Mouse (Mus musculus) embryonic facial prominence, embryonic 14.5 days (tissue): ENCODE results near the gene Rbm10. TPM values are rescaled to one million over a fixed set of nuclear protein-coding genes. Genes with fewer than 3 reads are reported as not detected.

Experiments
- ATAC-seq: fragments of 200-750 bp; cut with Nextera tagmentation; 2 replicates; pipeline ENCODE4 v1.8.0; 2017; ENCODE audit warnings: low read depth, moderate number of reproducible peaks, moderate TSS enrichment
- DNase-seq: peaks from one replicate; pipeline ENCODE4 v3.0.0-alpha.2; 2015; ENCODE audit warnings: low spot score
- H3K27ac ChIP-seq: fragments of 300-500 bp; sonication (generic); replicated peaks from 2 replicates; pipeline ENCODE4 v1.5.1; 2014; ENCODE audit warnings: low read depth, mild to moderate bottlenecking, low read length, moderate library complexity
- H3K27me3 ChIP-seq: fragments of 300-500 bp; sonication (generic); replicated peaks from 2 replicates; pipeline ENCODE4 v1.6.1; 2014; ENCODE audit warnings: low read length; ENCODE audit not compliant: control insufficient read depth, insufficient read depth
- H3K36me3 ChIP-seq: fragments of 300-500 bp; sonication (generic); 2 replicates; pipeline ENCODE4 v1.6.1; 2014; ENCODE audit warnings: low read length, mixed read lengths; ENCODE audit not compliant: control insufficient read depth, insufficient read depth
- H3K4me1 ChIP-seq: fragments of 300-500 bp; sonication (generic); 2 replicates; pipeline ENCODE4 v1.6.1; 2014; ENCODE audit warnings: antibody characterized with exemption, low read length; ENCODE audit not compliant: control insufficient read depth, insufficient read depth
- H3K4me2 ChIP-seq: fragments of 300-500 bp; sonication (generic); 2 replicates; pipeline ENCODE4 v1.6.1; 2014; ENCODE audit warnings: low read depth, mild to moderate bottlenecking, low read length, moderate library complexity, mixed read lengths
- H3K4me3 ChIP-seq: fragments of 300-500 bp; sonication (generic); 2 replicates; pipeline ENCODE4 v1.5.1; 2014; ENCODE audit warnings: low read depth, mild to moderate bottlenecking, low read length
- H3K9ac ChIP-seq: fragments of 300-500 bp; sonication (generic); 2 replicates; pipeline ENCODE4 v1.6.1; 2014; ENCODE audit warnings: low read depth, mild to moderate bottlenecking, low read length, moderate library complexity, mixed read lengths
- H3K9me3 ChIP-seq: fragments of 300-500 bp; sonication (generic); 2 replicates; pipeline ENCODE4 v1.6.1; 2016; ENCODE audit warnings: low read length; ENCODE audit not compliant: control insufficient read depth
- WGBS: fragments of 180-500 bp; shearing (Covaris S2); extraction: QIAGEN DNeasy Blood & Tissue Kit; methylation state at CpG from one replicate; pipeline ENCODE4 v1.1.7; 2014; 5-methylcytosine and 5-hydroxymethylcytosine counted together
- polyA plus RNA-seq: library from polyadenylated mRNA; unstranded; fragments of >200 nt; fragmentation: Nextera tagmentation; extraction: Ambion mirVana; gene quantifications from 2 replicates; pipeline ENCODE4 v1.2.1, GENCODE M21; 2014

The Rbm10 gene
- polyA plus RNA-seq, 1 experiment from 2014 or later = 43.5 TPM

DNA sequence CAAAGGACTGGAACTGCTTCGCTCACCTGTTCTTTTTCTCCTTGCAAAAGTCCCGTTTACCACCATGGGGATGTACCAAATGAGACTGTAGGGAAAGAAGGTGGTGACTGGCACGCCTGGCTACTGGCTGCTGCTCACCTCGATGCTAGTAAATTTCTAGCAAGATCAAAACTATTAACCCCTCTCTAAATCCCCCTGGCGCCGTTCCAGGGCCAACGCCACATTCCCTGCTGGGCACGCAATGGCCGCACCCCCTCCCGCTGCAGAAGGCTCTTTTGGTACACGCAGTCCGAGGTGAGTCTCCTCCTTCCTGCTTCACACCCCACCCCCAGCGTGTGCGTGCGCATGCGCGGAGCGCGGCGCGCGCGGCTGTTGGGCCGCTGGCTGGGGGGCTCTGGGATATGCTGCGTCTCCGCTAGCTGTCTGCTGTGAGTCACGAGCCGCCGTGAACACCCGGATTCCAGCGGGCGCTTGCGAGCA is 70.8 kb downstream of the Rbm10 start:
- no peaks in the 10 kb centered on the region for H3K9me3 ChIP-seq
- no peaks in the 10 kb centered on the region for H3K4me1 ChIP-seq
- peak overlapping the region; percentile 71 for H3K4me3 ChIP-seq
- H3K36me3 ChIP-seq = 0 out of 2 replicates have a peak, but pooled peaks cover 1% of the 10 kb centered on the region
- ATAC-seq = peak; percentile 92
- WGBS = 23% methylated on average over 33 of the region's 33 CpGs
- peak overlapping the region; percentile 91 for H3K9ac ChIP-seq
- peak overlapping the region; percentile 95 for H3K27ac ChIP-seq
- DNase-seq = peak; percentile 88
- no peaks in the 10 kb centered on the region for H3K27me3 ChIP-seq
- peak overlapping the region; percentile 66 for H3K4me2 ChIP-seq

DNA sequence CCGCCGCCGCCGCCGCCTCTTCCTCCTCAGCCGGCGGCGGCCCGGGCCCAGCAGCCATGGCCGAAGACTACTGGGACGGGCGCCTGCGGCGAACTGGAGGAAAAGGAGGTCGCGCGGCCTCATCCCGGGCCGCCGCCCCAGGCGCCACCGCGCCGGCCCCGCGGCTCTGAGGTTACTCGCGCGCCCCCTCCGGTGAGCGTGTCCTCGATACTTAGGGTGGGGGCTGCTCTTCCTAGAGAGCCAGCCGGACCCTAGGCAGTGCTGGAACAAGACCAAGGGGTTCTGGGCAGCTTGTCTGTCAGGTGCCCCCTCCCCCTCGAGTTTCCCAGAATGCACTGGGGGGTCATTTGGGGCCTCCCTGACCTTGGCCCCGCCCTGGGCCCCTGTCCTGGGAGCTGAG is 71.3 kb downstream of the Rbm10 start:
- DNase-seq (peak; percentile 63), ATAC-seq (peak; percentile 34)
- Histone ChIP-seq H3K27ac (peak overlapping the region; percentile 95), H3K27me3 (no peaks in the 10 kb centered on the region), H3K4me1 (no peaks in the 10 kb centered on the region), H3K9ac (peak overlapping the region; percentile 91), H3K9me3 (no peaks in the 10 kb centered on the region), H3K36me3 (0 out of 2 replicates have a peak, but pooled peaks cover 6% of the 10 kb centered on the region), H3K4me2 (peak overlapping the region; percentile 66), H3K4me3 (peak overlapping the region; percentile 71)
- WGBS = 9% methylated on average over 9 of the region's 35 CpGs

DNA sequence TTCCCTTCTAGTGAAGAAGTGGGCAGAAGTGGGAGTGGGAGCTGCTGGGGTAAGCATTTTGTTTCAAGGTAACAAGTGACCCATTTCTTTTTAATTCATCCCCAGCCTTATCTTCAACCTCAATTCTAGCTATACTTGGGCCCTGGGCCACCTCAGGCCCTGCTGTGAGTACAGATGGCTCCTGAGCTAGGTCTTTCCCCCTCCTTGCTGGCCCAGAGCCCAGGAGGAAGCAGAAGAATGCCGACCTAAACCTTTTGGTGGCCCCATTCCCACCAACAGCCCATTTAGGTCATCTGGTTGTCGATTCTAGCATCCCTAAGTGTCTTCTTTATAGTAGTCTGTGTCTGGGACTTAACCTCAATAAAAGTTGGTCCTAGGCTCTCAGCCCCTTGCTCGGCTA is 74.3 kb downstream of the Rbm10 start:
- 72% methylated on average over 3 of the region's 3 CpGs for WGBS
- no peak overlapping the region for H3K4me2 ChIP-seq
- DNase-seq (no peak), ATAC-seq (no peak)
- no peak overlapping the region for H3K27ac ChIP-seq
- no peaks in the 10 kb centered on the region for H3K4me1 ChIP-seq
- no peaks in the 10 kb centered on the region for H3K27me3 ChIP-seq
- no peak overlapping the region for H3K9ac ChIP-seq
- H3K9me3 ChIP-seq = no peaks in the 10 kb centered on the region
- H3K36me3 ChIP-seq = peaks cover 36% of the 10 kb centered on the region
- no peak overlapping the region for H3K4me3 ChIP-seq

DNA sequence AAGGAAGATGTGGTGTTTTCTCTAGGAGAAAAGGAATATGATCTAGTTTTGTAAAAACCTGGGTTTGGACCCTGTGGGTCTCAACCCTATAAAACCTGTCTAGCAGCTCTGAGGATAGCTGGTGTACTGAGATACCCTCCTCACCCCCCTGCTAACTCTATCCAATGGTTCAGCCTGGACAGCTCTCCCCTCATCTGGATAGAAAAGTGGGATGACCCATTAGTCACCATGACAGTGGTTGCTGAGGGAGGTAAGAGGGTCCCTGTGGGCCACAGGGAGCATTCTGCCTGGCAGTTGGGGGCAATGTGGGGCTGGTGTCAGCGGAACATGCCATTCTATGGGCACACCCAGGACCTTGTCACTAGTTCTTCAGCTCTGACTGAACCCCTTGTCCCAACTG is 75.3 kb downstream of the Rbm10 start:
- Histone ChIP-seq H3K27me3 (no peaks in the 10 kb centered on the region), H3K4me3 (no peak overlapping the region), H3K4me1 (no peaks in the 10 kb centered on the region), H3K9ac (no peak overlapping the region), H3K27ac (no peak overlapping the region), H3K4me2 (no peak overlapping the region), H3K36me3 (peaks cover 46% of the 10 kb centered on the region), H3K9me3 (no peaks in the 10 kb centered on the region)
- 80% methylated on average over 1 of the region's 1 CpGs for WGBS
- DNase-seq = no peak
- no peak for ATAC-seq

DNA sequence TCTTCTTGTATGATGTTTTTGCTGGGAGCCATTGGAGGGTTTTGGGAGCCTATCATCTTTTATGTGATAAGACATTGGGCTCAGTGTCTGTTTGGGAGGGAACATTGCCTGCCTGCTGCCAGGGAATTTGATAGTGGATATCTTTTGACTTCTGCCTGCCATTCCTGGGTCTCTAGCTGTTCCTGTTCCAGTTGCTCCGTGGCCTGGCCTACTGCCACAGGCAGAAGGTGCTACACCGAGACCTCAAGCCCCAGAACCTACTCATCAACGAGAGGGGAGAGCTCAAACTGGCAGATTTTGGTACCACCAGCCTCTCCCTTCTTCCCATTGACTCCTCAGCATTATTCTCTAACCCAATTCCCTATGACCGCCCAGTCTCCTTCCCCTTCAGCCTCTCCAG is 78.5 kb downstream of the Rbm10 start:
- no peaks in the 10 kb centered on the region for H3K9me3 ChIP-seq
- H3K4me1 ChIP-seq = no peaks in the 10 kb centered on the region
- no peaks in the 10 kb centered on the region for H3K27me3 ChIP-seq
- H3K36me3 ChIP-seq = peaks cover 53% of the 10 kb centered on the region
- H3K27ac ChIP-seq = no peak overlapping the region
- H3K4me3 ChIP-seq = no peak overlapping the region
- no peak overlapping the region for H3K4me2 ChIP-seq
- 82% methylated on average over 4 of the region's 4 CpGs for WGBS
- H3K9ac ChIP-seq = no peak overlapping the region
- ATAC-seq = no peak
- DNase-seq = no peak

Other genes with a start within 250 kb of the Rbm10 start
- gene Jade3, start 191.8 kb upstream of the Rbm10 start, polyA plus RNA-seq = 5.5 and 5.8 TPM in 2 replicates
- gene Rgn, start 67.7 kb upstream of the Rbm10 start, polyA plus RNA-seq = 0.33 and 0.38 TPM in 2 replicates
- 259 and 273 TPM in 2 replicates for gene Ndufb11, start 116 bp downstream of the Rbm10 start, polyA plus RNA-seq
- 165 and 192 TPM in 2 replicates for gene Uba1, start 40.8 kb downstream of the Rbm10 start, polyA plus RNA-seq
- 97.5 and 97.7 TPM in 2 replicates for gene Cdk16, start 70.5 kb downstream of the Rbm10 start, polyA plus RNA-seq
- 46.4 and 49.5 TPM in 2 replicates for gene Usp11, start 86.4 kb downstream of the Rbm10 start, polyA plus RNA-seq
- 91.1 and 95.0 TPM in 2 replicates for gene Araf, start 180.3 kb downstream of the Rbm10 start, polyA plus RNA-seq